Mouse (Mus musculus) stomach, embryonic 15.5 days (tissue): Measurements from ENCODE around the gene Uck1. TPM values are rescaled to one million over a fixed set of nuclear protein-coding genes. Genes with fewer than 3 reads are reported as not detected.
"Not testable (repeated sequence)": the region's sequence is repeated elsewhere in the genome, so short reads cannot be mapped to it uniquely, and the experiment has no call there.

Source experiments
- ATAC-seq: fragments of 200-750 bp; cut with Nextera tagmentation; 2 replicates; pipeline ENCODE4 v1.8.0; 2017; ENCODE audit warnings: low read depth, moderate number of reproducible peaks, moderate TSS enrichment; ENCODE audit not compliant: insufficient read depth, low FRiP score
- H3K27ac ChIP-seq: fragments of 300-500 bp; sonication (generic); 2 replicates; pipeline ENCODE4 v1.5.1; 2015; ENCODE audit warnings: mild to moderate bottlenecking, inconsistent platforms
- H3K27me3 ChIP-seq: fragments of 300-500 bp; sonication (generic); replicated peaks from 2 replicates; pipeline ENCODE4 v1.6.1; 2015; ENCODE audit warnings: inconsistent platforms
- H3K36me3 ChIP-seq: fragments of 300-500 bp; sonication (generic); 2 replicates; pipeline ENCODE4 v1.6.1; 2015; ENCODE audit warnings: inconsistent platforms
- H3K4me1 ChIP-seq: fragments of 300-500 bp; sonication (generic); 2 replicates; pipeline ENCODE4 v1.6.1; 2015; ENCODE audit warnings: inconsistent platforms
- H3K4me2 ChIP-seq: fragments of 300-500 bp; sonication (generic); 2 replicates; pipeline ENCODE4 v1.6.1; 2015; ENCODE audit warnings: mild to moderate bottlenecking, inconsistent platforms
- H3K4me3 ChIP-seq: fragments of 300-500 bp; sonication (generic); replicated peaks from 2 replicates; pipeline ENCODE4 v1.5.1; 2015; ENCODE audit warnings: inconsistent platforms
- H3K9ac ChIP-seq: fragments of 300-500 bp; sonication (generic); 2 replicates; pipeline ENCODE4 v1.6.1; 2015; ENCODE audit warnings: inconsistent platforms
- H3K9me3 ChIP-seq: fragments of 300-500 bp; sonication (generic); 2 replicates; pipeline ENCODE4 v1.6.1; 2016; ENCODE audit warnings: inconsistent platforms
- WGBS: fragments of 180-500 bp; shearing (Covaris S2); methylation state at CpG from one replicate; pipeline ENCODE4 v1.1.7; 2015; 5-methylcytosine and 5-hydroxymethylcytosine counted together
- polyA plus RNA-seq: library from polyadenylated mRNA; unstranded; fragments of >200 nt; fragmentation: Nextera tagmentation; extraction: Ambion mirVana; gene quantifications from 2 replicates; pipeline ENCODE4 v1.2.1, GENCODE M21; 2015

Uck1 gene
- 59.6 and 65.4 TPM in 2 replicates for polyA plus RNA-seq

DNA sequence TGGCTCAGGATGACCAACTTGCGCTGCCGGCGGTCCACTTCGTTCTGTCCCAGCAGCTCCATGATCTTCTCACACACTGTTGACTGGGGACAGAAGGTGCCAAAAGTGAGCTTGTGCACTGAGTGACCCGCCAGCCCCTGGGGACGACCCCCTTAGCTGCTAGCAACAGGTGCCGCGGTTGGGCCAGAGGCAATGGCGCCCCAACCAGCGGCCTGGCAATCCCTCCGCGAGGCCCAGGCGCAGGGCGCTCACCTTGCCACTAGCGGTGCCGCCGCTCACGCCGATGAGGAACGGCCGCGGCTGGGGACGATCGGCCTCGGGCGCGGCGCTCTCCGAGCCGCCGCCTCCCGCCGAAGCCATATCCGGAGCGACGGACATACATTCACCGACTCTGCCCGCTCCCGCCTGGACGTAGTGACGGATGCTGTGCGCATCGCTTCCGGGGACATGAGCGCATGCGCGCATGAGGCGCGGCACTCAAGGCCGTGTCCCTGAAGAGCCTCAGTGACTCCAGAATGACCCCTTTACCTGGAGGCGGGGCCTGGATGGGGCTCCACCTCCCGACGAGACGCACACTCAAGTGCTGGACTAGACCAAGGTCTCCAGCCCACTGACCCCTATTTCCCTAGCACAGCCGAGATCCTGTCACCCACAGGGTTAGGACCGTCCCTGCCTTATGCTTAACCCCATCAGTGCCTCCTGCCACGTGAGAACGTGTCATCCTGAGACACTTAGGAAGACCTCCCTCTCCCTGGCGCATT lies at the start of gene Uck1:
Gene Uck1 (minus strand): TSS at position 503 of the 761 bp plus-strand sequence.
- peak within 1 kb of the TSS; percentile 90 for H3K4me3 ChIP-seq
- peaks cover 12% of the 10 kb centered on the region for H3K4me1 ChIP-seq
- WGBS, result 1% methylated on average over 59 of the region's 59 CpGs
- H3K27me3 ChIP-seq, result no peaks in the 10 kb centered on the region
- peak within 1 kb of the TSS; percentile 76 for H3K4me2 ChIP-seq
- peak within 1 kb of the TSS; percentile 89 for H3K9ac ChIP-seq
- peak within 1 kb of the TSS; percentile 67 for H3K27ac ChIP-seq
- peak; percentile 92 for ATAC-seq
- H3K36me3 ChIP-seq, result peaks cover 10% of the 10 kb centered on the region; the same call in 1 of the 2 replicates
- no peaks in the 10 kb centered on the region for H3K9me3 ChIP-seq

DNA sequence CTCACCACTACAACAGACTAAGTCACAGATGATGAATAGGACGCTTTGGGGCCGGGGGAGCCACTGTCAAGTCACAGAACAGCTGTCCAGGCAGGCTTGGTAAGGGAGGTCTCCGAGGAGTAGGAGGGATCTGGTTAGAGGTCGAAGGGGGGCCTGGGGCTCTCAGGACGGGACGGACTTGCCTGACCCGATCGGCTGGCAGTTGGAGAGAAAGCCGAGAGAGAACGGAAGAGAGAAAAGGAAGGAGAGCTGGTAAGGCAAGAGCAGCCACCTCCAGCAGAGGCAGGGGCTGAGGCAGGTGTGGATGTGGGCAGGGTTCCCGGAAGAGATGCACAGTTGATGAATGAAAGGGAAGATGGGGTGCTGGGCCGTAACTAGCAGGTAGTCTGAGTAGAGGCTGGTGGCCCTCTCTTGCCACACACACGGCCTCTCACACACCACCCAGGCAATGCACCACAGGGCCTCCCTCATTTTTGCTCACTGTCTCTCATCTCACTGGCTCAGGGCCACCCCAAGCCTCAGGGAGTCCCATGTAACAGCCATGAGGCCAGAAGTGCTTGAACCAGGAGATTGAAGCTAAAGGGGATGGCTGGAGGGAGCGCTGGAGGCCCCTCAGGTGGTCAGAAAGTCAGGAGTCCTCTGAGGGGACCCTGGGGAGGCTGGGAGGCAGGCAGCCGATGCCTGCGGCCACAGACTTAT lies 49.1 kb upstream of the Uck1 start:
- H3K4me1 ChIP-seq, result peaks cover 26% of the 10 kb centered on the region
- H3K4me3 ChIP-seq, result no peak overlapping the region
- peaks cover 44% of the 10 kb centered on the region for H3K36me3 ChIP-seq
- no peak for ATAC-seq
- H3K4me2 ChIP-seq, result no peak overlapping the region
- H3K27ac ChIP-seq, result no peak overlapping the region
- no peak overlapping the region for H3K9ac ChIP-seq
- WGBS, result 84% methylated on average over 16 of the region's 16 CpGs
- no peaks in the 10 kb centered on the region for H3K9me3 ChIP-seq
- no peaks in the 10 kb centered on the region for H3K27me3 ChIP-seq

DNA sequence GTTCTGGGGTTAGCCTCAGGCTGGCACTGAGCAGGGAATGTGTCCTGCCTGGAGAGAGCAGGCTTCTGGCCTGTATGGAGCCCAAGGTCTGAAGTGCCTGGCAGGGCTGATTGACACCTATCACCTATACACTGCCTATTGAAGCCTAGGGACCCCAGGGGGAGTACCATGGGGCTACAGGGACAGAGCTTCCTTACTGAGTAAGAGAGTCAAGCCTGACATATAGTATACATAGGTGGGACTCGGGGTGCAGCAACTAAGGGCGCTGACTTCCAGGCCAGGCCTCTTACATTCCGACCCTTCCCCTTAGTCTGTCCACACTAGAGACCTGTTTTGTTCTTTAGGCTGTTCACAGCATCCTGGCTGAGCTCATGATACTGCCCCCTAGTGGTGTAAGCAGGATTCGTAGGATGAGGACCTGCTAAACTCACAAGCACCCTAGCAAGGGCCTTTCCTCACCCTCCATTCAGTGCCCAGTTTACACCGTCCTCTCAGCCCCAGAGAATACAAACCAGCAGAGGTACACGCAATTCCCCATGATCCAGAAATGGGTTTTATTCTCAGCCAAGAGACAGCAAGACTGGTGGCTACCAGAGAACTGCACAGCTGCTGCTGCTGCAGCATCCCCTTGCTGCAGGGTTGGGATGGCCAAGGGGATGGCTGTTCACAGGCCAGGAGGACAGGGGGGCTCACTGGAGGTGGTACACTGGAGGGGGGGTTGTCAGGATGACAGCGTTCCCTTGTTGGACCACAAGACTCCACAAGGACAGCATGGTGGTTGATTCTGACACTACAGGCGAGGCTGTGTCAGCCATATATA lies 48.2 kb upstream of the Uck1 start:
- no peaks in the 10 kb centered on the region for H3K27me3 ChIP-seq
- no peak overlapping the region for H3K27ac ChIP-seq
- H3K4me2 ChIP-seq, result no peak overlapping the region
- H3K4me1 ChIP-seq, result peaks cover 26% of the 10 kb centered on the region
- H3K36me3 ChIP-seq, result peaks cover 53% of the 10 kb centered on the region
- H3K4me3 ChIP-seq, result no peak overlapping the region
- H3K9me3 ChIP-seq, result no peaks in the 10 kb centered on the region
- WGBS, result 52% methylated on average over 8 of the region's 8 CpGs
- no peak overlapping the region for H3K9ac ChIP-seq
- ATAC-seq, result no peak

DNA sequence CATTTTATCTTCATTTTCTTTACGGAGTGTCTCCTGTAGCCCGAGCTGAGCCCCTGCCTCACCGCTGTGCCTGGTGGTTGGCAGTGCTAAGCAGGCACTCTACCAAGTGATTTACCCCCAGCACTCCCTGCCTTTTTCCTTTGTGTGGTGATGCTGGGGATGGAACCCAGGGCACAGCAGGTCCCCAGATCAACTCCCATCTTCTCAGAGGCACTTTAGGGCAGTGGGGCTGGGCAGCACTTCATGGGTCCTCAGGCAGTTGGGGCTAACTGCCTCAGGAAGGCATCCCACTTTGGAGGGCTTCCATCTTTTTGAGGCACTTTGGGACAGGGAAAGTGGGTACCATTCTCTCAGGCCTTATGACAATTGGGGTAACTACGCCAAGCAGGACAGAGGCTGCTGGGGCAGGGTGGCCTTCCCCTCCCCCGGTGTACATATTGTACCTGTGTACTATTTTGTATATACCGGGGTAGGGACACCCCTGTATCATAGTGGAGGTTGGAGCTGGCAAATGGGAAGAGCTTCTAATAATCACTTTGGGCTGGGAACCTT lies 47.4 kb upstream of the Uck1 start:
- H3K27me3 ChIP-seq, result no peaks in the 10 kb centered on the region
- H3K9ac ChIP-seq, result no peak overlapping the region
- 90% methylated on average over 6 of the region's 6 CpGs for WGBS
- no peak for ATAC-seq
- no peak overlapping the region for H3K4me3 ChIP-seq
- peaks cover 60% of the 10 kb centered on the region for H3K36me3 ChIP-seq
- H3K27ac ChIP-seq, result no peak overlapping the region
- H3K4me2 ChIP-seq, result no peak overlapping the region
- peaks cover 21% of the 10 kb centered on the region for H3K4me1 ChIP-seq
- no peaks in the 10 kb centered on the region for H3K9me3 ChIP-seq

DNA sequence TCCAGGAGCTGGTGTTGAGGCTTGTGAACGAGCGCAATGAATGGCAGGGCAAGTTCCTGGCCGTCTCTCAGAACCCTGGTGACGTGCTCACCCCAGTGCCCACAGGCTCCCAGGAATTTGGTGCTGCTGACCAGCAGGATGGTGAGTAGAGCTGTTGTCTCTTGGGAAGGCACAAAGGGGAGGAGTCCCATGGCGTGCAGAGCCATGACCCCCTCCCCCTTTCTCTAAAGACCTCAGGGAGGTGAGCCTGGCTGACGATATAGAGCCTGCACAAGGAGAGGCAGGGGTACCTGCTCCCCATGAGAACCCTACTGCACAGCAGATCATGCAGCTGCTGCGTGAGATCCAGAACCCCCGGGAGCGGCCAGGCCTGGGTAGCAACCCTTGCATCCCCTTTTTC lies 46.2 kb upstream of the Uck1 start:
- Histone ChIP-seq H3K27ac (no peak overlapping the region), H3K36me3 (peaks cover 72% of the 10 kb centered on the region), H3K27me3 (no peaks in the 10 kb centered on the region), H3K9me3 (no peaks in the 10 kb centered on the region), H3K9ac (no peak overlapping the region), H3K4me2 (no peak overlapping the region), H3K4me3 (no peak overlapping the region), H3K4me1 (peaks cover 11% of the 10 kb centered on the region)
- no peak for ATAC-seq
- WGBS, result 86% methylated on average over 9 of the region's 9 CpGs

DNA sequence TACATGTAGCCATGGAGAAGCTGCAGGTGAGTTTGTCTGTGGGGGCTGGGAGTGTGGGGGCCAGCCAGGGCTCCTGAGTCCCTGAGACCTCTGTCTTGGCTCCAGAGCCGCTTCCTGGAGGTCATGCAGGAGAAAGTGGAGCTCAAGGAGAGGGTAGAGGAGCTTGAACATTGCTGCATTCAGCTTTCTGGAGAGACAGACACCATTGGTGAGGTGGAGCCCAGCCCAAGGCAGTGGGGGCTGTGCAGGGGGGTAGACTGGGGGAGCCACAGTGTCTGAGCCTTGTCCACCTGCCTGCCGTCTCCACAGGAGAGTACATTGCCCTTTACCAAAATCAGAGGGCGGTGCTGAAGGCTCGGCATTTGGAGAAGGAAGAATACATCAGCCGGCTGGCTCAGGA lies 45.7 kb upstream of the Uck1 start:
- H3K27me3 ChIP-seq, result no peaks in the 10 kb centered on the region
- ATAC-seq, result no peak
- H3K9me3 ChIP-seq, result no peaks in the 10 kb centered on the region
- H3K4me3 ChIP-seq, result no peak overlapping the region
- no peak overlapping the region for H3K27ac ChIP-seq
- peaks cover 75% of the 10 kb centered on the region for H3K36me3 ChIP-seq
- peaks cover 6% of the 10 kb centered on the region for H3K4me1 ChIP-seq
- H3K4me2 ChIP-seq, result no peak overlapping the region
- no peak overlapping the region for H3K9ac ChIP-seq
- WGBS, result 87% methylated on average over 5 of the region's 5 CpGs

DNA sequence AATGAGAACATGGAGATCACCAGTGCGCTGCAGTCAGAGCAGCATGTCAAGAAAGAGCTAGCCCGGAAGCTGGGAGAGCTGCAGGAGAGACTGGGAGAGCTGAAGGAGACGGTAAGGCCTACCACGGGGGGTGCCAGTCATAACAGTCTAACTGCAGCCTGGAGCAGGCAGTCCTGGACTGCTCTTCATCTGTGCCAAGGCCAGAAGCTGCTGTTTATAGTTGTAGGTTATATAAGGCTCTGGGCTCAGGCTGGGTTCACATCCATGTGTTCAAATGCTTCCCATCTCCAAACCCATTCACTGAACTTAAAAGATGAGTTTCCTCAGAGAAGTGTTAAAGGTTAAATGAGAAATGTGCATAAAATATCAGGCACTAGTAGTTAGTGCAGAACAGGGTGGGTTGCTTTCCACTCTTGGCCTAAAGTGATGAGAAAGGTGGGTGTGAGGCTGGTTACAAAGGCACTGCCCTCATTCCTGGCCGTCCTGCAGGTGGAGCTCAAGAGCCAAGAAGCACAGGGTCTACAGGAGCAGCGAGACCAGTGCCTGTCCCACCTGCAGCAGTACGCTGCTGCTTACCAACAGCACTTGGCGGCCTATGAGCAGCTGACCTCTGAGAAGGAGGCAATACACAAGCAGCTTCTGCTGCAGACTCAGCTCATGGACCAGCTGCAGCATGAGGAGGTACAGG lies 44.3 kb upstream of the Uck1 start:
- Histone ChIP-seq H3K36me3 (peaks cover 80% of the 10 kb centered on the region), H3K4me3 (no peak overlapping the region), H3K27ac (no peak overlapping the region), H3K9ac (no peak overlapping the region), H3K27me3 (no peaks in the 10 kb centered on the region), H3K4me1 (no peaks in the 10 kb centered on the region), H3K4me2 (no peak overlapping the region), H3K9me3 (no peaks in the 10 kb centered on the region)
- WGBS, result 58% methylated on average over 8 of the region's 8 CpGs
- no peak for ATAC-seq

DNA sequence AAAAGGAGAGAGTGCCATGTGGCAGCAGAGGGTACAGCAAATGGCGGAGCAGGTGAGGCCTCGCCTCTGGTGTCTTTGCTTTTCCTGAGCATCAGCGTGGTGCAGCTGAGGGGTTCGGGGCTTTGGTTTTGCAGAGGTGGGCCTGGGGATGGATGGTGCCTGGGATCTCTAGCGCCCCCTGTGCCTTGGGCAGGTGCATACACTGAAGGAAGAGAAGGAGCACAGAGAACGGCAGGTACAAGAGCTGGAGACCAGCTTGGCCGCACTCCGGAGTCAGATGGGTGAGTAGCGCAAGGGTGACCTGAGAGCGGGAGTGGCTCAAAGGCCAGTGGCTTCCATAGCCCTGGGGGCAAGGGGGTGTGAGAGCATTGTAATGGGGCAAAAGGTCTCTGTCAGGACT lies 43.0 kb upstream of the Uck1 start:
- no peaks in the 10 kb centered on the region for H3K27me3 ChIP-seq
- H3K4me1 ChIP-seq, result no peaks in the 10 kb centered on the region
- 86% methylated on average over 10 of the region's 10 CpGs for WGBS
- no peak overlapping the region for H3K27ac ChIP-seq
- H3K4me3 ChIP-seq, result no peak overlapping the region
- no peak overlapping the region for H3K9ac ChIP-seq
- peaks cover 74% of the 10 kb centered on the region for H3K36me3 ChIP-seq
- no peaks in the 10 kb centered on the region for H3K9me3 ChIP-seq
- no peak for ATAC-seq
- H3K4me2 ChIP-seq, result no peak overlapping the region

DNA sequence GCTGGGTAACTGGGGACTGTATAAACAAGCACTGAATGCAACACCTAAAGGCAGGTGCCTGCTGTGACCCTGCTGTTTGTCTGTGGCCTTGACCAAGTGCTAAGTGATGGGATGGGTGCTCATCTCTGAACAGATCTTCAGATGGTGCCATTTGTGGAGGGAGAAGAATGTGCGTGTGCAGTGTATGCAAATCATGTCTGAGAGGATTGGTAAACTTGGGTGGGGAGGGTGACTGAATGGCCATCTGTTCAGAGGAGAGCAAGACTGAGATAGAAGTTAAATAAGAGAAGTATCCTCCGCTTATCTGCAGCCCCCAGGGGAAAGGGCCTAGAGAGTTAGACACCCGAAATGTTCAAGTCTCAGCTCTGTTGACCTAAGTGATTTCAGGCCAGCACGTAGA lies 39.5 kb upstream of the Uck1 start:
- no peaks in the 10 kb centered on the region for H3K4me1 ChIP-seq
- no peaks in the 10 kb centered on the region for H3K9me3 ChIP-seq
- H3K27me3 ChIP-seq, result no peaks in the 10 kb centered on the region
- H3K4me2 ChIP-seq, result no peak overlapping the region
- H3K36me3 ChIP-seq, result peaks cover 54% of the 10 kb centered on the region
- no peak for ATAC-seq
- no peak overlapping the region for H3K9ac ChIP-seq
- H3K27ac ChIP-seq, result no peak overlapping the region
- no peak overlapping the region for H3K4me3 ChIP-seq
- 92% methylated on average over 4 of the region's 4 CpGs for WGBS

DNA sequence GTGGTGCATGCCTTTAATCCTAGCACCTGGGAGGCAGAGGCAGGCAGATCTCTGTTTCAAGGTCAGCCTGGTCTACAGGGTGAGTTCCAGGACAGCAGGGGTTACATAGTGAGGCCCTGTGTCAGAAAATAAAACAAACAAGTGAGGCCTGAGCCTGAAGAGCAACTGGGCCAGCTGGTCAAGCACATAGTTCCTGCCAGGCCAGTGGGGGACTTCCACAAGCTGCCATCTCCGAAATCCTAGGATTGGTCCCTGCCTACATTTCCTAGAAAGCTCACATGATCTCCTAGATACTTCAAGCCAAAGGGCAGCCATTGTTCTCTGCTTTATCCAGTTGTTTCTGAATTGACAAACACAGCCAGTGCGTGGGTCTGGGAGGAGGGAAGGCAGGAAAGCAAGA lies 35.9 kb upstream of the Uck1 start:
- not testable (repeated sequence) for H3K9me3 ChIP-seq, H3K9ac ChIP-seq, H3K4me3 ChIP-seq, H3K4me2 ChIP-seq, ATAC-seq, H3K27me3 ChIP-seq, H3K4me1 ChIP-seq, H3K27ac ChIP-seq
- WGBS, result 81% methylated on average over 2 of the region's 2 CpGs
- peaks cover 25% of the 10 kb centered on the region for H3K36me3 ChIP-seq

DNA sequence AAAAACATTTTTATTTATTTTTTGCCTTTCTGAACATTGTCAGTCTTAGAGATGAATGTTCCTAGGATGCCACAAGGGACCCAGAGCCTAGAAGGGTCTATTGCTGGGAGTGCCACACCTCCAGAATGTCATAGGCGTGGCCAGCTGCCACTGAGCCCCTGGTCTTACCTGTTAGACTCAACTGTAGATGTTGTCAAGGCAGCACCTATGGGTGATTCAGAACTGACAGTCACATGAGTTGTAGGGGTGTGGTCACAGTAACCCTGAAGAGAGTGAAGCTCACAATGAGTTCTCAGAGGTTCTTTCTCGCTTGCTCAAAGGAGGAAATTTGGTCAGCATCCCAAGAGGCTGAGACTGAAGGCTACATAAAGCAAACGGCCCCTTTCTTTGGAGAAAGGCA lies 35.3 kb upstream of the Uck1 start:
- H3K27ac ChIP-seq, result no peak overlapping the region
- H3K27me3 ChIP-seq, result no peaks in the 10 kb centered on the region
- no peak overlapping the region for H3K4me3 ChIP-seq
- H3K9me3 ChIP-seq, result no peaks in the 10 kb centered on the region
- no peak for ATAC-seq
- H3K4me2 ChIP-seq, result no peak overlapping the region
- H3K9ac ChIP-seq, result no peak overlapping the region
- WGBS, result 83% methylated on average over 3 of the region's 3 CpGs
- no peaks in the 10 kb centered on the region for H3K4me1 ChIP-seq
- peaks cover 22% of the 10 kb centered on the region for H3K36me3 ChIP-seq
